Mouse (Mus musculus): ENCODE data around the gene Arfgap3.

The Arfgap3 gene

GRCm38 (mm10) chr15:83251176-83252004 lies 98.7 kb downstream of the Arfgap3 start, which contains the start of gene A4galt:
Gene A4galt, minus strand, starts transcription at chr15:83251774.
- peak in 1 of 2 experiments; percentile 25 for DNase-seq

- no peak for DNase-seq
These were observed 99.3 kb downstream of the Arfgap3 start for GRCm38 (mm10) chr15:83250651-83251175.

Measured in spleen, adult 18-20 months (tissue).